Mouse (Mus musculus): ENCODE data around the gene Olfr1338. TPM values are rescaled to one million over a fixed set of nuclear protein-coding genes. Genes with fewer than 3 reads are reported as not detected.
"Not testable (repeated sequence)": the region's sequence is repeated elsewhere in the genome, so short reads cannot be mapped to it uniquely, and the experiment has no call there.

Olfr1338 gene
- not detected for total RNA-seq (2022)

- no peak for DNase-seq (ENCODE audit: low spot score in 2 of 2)
These were observed at the start of gene Olfr1338 for GRCm38 (mm10) chr4:118758637-118759036. Gene Olfr1338, minus strand, starts transcription at chr4:118758737.

- DNase-seq (ENCODE audit: low spot score in 2 of 2): not testable (repeated sequence)
These were observed 34.3 kb upstream of the Olfr1338 start for GRCm38 (mm10) chr4:118792796-118793195.

GRCm38 (mm10) chr4:118782486-118782885, 23.9 kb upstream of the Olfr1338 start, which contains the start of gene Olfr1337:
Gene Olfr1337, minus strand, starts transcription at chr4:118782586.
- DNase-seq (ENCODE audit: low spot score in 2 of 2): no peak

GRCm38 (mm10) chr4:118741881-118742280, 16.7 kb downstream of the Olfr1338 start:
- peak in 1 of 2 experiments; percentile 3 for DNase-seq (ENCODE audit: low spot score in 2 of 2)

GRCm38 (mm10) chr4:118740988-118741698, 17.4 kb downstream of the Olfr1338 start:
- DNase-seq (ENCODE audit: low spot score in 2 of 2): no peak

GRCm38 (mm10) chr4:118739574-118739973, 19.0 kb downstream of the Olfr1338 start:
- DNase-seq (ENCODE audit: low spot score in 2 of 2): no peak

GRCm38 (mm10) chr4:118731875-118732274, 26.7 kb downstream of the Olfr1338 start, which contains the start of gene Olfr1339:
Gene Olfr1339, plus strand, starts transcription at chr4:118732175.
- DNase-seq (ENCODE audit: low spot score in 2 of 2): no peak

GRCm38 (mm10) chr4:118721742-118722483, 36.6 kb downstream of the Olfr1338 start:
- no peak for DNase-seq (ENCODE audit: low spot score in 2 of 2)

GRCm38 (mm10) chr4:118719838-118720237, 38.7 kb downstream of the Olfr1338 start, which contains the start of gene Olfr1340:
Gene Olfr1340, plus strand, starts transcription at chr4:118720138.
- DNase-seq (ENCODE audit: low spot score in 2 of 2): no peak

- DNase-seq (ENCODE audit: low spot score in 2 of 2): no peak
These were observed 46.9 kb downstream of the Olfr1338 start for GRCm38 (mm10) chr4:118711656-118712055.

- DNase-seq (ENCODE audit: low spot score in 2 of 2): no peak
These were observed 50.5 kb downstream of the Olfr1338 start for GRCm38 (mm10) chr4:118708086-118708485.

GRCm38 (mm10) chr4:118703223-118703622, 55.3 kb downstream of the Olfr1338 start, which contains the start of gene Olfr1341:
Gene Olfr1341, plus strand, starts transcription at chr4:118703523.
- DNase-seq (ENCODE audit: low spot score in 2 of 2): no peak

Other genes starting within 250 kb of the Olfr1338 start
- not detected for gene 2610528J11Rik, start 231.7 kb downstream of the Olfr1338 start, total RNA-seq (2022)
- gene Tmem125, start 214.7 kb downstream of the Olfr1338 start, total RNA-seq (2022): 1 to 10 TPM; 5.4 to 9.7 (median 8.7) TPM
- gene Cfap57, start 138.0 kb downstream of the Olfr1338 start, total RNA-seq (2022): 1 to 10 TPM in 3 of 4 experiments, under 1 TPM in 1; 0.68 to 1.3 (median 1.1) TPM
- gene Ebna1bp2, start 137.9 kb downstream of the Olfr1338 start, total RNA-seq (2022): 10 to 100 TPM; 49.7 to 59.9 (median 54.7) TPM
- gene Olfr62, start 99.8 kb downstream of the Olfr1338 start, total RNA-seq (2022): not detected
- gene Olfr1342, start 66.0 kb downstream of the Olfr1338 start, total RNA-seq (2022): not detected
- gene Olfr1341, start 55.2 kb downstream of the Olfr1338 start, total RNA-seq (2022): not detected
- not detected for gene Olfr1340, start 38.6 kb downstream of the Olfr1338 start, total RNA-seq (2022)
- not detected for gene Olfr1339, start 26.6 kb downstream of the Olfr1338 start, total RNA-seq (2022)
- gene Olfr1337, start 23.8 kb upstream of the Olfr1338 start, total RNA-seq (2022): not detected
- not detected for gene Olfr1335, start 51.2 kb upstream of the Olfr1338 start, total RNA-seq (2022)
- not detected for gene Olfr1333, start 77.5 kb upstream of the Olfr1338 start, total RNA-seq (2022)
- not detected for gene Olfr1331, start 105.9 kb upstream of the Olfr1338 start, total RNA-seq (2022)
- gene Olfr1330, start 129.9 kb upstream of the Olfr1338 start, total RNA-seq (2022): not detected
- gene Olfr1329, start 158.7 kb upstream of the Olfr1338 start, total RNA-seq (2022): not detected
- not detected for gene Olfr1328, start 179.9 kb upstream of the Olfr1338 start, total RNA-seq (2022)
- under 1 TPM in 3 of 4 experiments, not detected in 1; 0.23 to 0.43 (median 0.25) TPM for gene Lao1, start 202.8 kb upstream of the Olfr1338 start, total RNA-seq (2022)

Data from layer of hippocampus, adult 8-10 months (tissue).